Mouse (Mus musculus): ENCODE data around the gene Tiprl. TPM values are rescaled to one million over a fixed set of nuclear protein-coding genes. Genes with fewer than 3 reads are reported as not detected.

Gene Tiprl
- polyA plus RNA-seq, 1 experiment from 2014 or later, result 111 TPM

DNA sequence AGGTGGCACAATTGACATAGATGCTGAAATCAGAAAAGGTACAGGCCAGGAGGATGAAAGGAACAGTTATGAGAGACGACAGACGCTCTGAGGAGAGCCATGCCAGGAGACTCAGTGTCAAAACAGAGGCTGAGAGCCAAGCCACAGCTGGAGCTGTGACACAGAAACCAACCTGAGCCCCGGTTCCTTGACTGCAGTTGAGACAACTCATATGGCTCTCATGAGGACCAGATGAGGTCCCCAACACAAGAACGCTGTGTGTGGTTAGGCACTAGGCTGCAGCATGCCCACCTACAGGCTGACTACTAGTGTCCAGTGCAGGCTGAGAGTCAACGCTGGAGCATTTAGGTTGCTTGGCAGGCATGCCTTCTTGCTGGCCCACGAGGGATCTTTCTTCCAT lies 58.7 kb downstream of the Tiprl start:
- H3K27me3 ChIP-seq (ENCODE audit: control insufficient read depth, insufficient read depth, low read length), result no peaks in the 10 kb centered on the region
- no peak overlapping the region for H3K4me2 ChIP-seq (replicated peaks; ENCODE audit: low read depth, low read length)
- H3K4me1 ChIP-seq (replicated peaks; ENCODE audit: control insufficient read depth, insufficient read depth, low read length), result no peaks in the 10 kb centered on the region
- no peak overlapping the region for H3K9ac ChIP-seq (ENCODE audit: low read depth, low read length)
- no peak for ATAC-seq (ENCODE audit: low FRiP score)
- no peak overlapping the region for H3K27ac ChIP-seq (ENCODE audit: low read depth, low read length)
- H3K36me3 ChIP-seq (ENCODE audit: control insufficient read depth, insufficient read depth, low read length), result no peaks in the 10 kb centered on the region
- DNase-seq (ENCODE audit: low spot score), result no peak
- H3K9me3 ChIP-seq (ENCODE audit: control insufficient read depth, low read length), result no peaks in the 10 kb centered on the region
- 85% methylated on average over 6 of the region's 6 CpGs for WGBS
- H3K4me3 ChIP-seq (ENCODE audit: low read depth, low read length), result no peak overlapping the region

DNA sequence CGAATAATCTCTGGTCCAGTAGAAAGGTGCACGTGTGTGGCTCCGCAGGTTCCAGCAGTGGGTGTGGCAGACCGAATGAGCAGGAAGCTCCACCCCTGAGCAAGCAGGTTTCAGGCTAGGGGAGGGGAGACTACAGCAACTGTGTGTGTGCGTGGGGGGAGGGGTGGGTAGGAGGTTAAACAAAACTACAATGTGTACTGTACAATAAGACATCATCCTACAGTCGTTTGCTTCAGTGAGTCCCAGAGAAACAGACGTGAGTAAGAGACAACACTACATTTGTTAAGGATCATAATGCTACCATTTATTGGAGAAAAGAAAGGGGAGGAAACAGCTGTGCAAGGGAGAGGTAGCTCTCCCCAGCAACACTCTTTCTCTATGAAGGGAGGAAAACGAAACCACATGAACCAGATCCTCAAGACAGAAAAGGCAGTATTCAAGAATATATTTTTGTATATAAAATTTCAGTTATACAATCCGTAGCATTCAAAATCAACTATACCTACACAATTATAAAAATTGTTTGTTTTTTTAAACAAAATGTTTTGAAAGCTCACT lies 62.7 kb downstream of the Tiprl start:
- H3K4me2 ChIP-seq (replicated peaks; ENCODE audit: low read depth, low read length), result no peak overlapping the region
- DNase-seq (ENCODE audit: low spot score) (no peak), ATAC-seq (ENCODE audit: low FRiP score) (no peak)
- no peak overlapping the region for H3K27ac ChIP-seq (ENCODE audit: low read depth, low read length)
- no peak overlapping the region for H3K9ac ChIP-seq (ENCODE audit: low read depth, low read length)
- H3K36me3 ChIP-seq (ENCODE audit: control insufficient read depth, insufficient read depth, low read length), result no peaks in the 10 kb centered on the region
- H3K27me3 ChIP-seq (ENCODE audit: control insufficient read depth, insufficient read depth, low read length), result no peaks in the 10 kb centered on the region
- H3K9me3 ChIP-seq (ENCODE audit: control insufficient read depth, low read length), result no peaks in the 10 kb centered on the region
- H3K4me3 ChIP-seq (ENCODE audit: low read depth, low read length), result no peak overlapping the region
- no peaks in the 10 kb centered on the region for H3K4me1 ChIP-seq (replicated peaks; ENCODE audit: control insufficient read depth, insufficient read depth, low read length)
- 65% methylated on average over 5 of the region's 9 CpGs for WGBS

DNA sequence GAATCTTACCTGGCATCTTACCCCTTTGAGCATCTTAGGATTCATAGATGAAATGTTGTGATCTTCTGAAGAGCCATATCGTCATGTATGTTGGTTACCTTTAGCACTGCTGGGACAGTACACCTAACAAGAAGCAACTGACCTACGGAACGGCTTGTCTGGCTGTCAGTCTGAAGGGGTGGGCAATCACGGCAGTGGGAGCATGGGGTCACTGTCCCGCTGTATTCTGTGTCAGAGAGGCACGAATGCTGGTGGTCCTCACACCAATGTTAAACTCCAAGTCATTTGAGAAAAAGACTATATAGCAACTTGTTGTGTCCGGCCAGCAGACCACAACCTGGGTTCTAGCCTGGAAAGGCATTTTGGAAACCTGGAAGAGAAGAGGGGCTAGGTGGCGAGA lies 65.5 kb downstream of the Tiprl start:
- ATAC-seq (ENCODE audit: low FRiP score), result no peak
- DNase-seq (ENCODE audit: low spot score), result no peak
- Histone ChIP-seq H3K27ac (ENCODE audit: low read depth, low read length) (no peak overlapping the region), H3K4me1 (replicated peaks; ENCODE audit: control insufficient read depth, insufficient read depth, low read length) (no peaks in the 10 kb centered on the region), H3K9ac (ENCODE audit: low read depth, low read length) (no peak overlapping the region), H3K27me3 (ENCODE audit: control insufficient read depth, insufficient read depth, low read length) (no peaks in the 10 kb centered on the region), H3K4me2 (replicated peaks; ENCODE audit: low read depth, low read length) (no peak overlapping the region), H3K9me3 (ENCODE audit: control insufficient read depth, low read length) (no peaks in the 10 kb centered on the region), H3K4me3 (ENCODE audit: low read depth, low read length) (no peak overlapping the region), H3K36me3 (ENCODE audit: control insufficient read depth, insufficient read depth, low read length) (no peaks in the 10 kb centered on the region)
- WGBS, result 84% methylated on average over 7 of the region's 8 CpGs

DNA sequence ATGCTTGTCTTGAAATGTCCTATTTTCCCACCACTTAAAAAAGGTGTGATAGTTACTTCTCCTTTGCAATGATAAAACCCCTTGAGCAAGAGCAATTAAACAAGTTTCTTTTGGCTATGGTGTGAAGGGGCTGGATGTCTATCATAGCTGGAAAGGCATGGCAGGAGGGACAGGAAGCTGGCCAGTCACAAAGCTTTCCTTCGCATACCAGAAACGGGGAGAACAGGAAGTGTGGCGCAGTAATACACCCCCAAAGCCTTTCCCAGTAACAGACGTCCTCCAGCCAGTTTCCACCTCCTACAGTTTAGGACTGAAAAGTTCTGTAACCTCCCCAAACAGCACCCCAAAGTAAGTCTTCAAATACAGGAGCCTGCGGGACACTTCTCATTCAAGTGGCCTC lies 66.6 kb downstream of the Tiprl start:
- H3K4me2 ChIP-seq (replicated peaks; ENCODE audit: low read depth, low read length), result no peak overlapping the region

DNA sequence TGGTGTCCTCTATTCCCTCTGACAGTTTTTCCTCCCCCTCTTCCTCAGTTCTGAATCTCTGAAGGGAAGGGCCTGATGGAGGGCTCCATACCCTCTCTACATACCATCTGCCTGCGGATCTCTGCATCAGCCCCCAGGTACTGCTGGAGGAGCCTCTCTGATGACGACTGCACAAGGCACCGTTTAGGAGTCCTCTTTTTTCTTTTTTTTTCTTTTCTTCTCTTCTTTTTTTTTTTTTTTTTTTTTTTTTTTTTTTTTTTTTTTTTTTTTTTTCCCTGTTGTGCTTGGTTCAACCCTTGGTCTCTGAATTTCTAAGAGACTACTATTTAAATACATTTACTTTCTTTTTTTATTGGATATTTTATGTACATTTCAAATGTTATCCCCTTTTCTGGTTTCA lies 67.3 kb downstream of the Tiprl start:
- 89% methylated on average over 3 of the region's 3 CpGs for WGBS
- no peaks in the 10 kb centered on the region for H3K9me3 ChIP-seq (ENCODE audit: control insufficient read depth, low read length)
- H3K4me2 ChIP-seq (replicated peaks; ENCODE audit: low read depth, low read length), result no peak overlapping the region
- ATAC-seq (ENCODE audit: low FRiP score) (no peak), DNase-seq (ENCODE audit: low spot score) (no peak)
- H3K4me1 ChIP-seq (replicated peaks; ENCODE audit: control insufficient read depth, insufficient read depth, low read length), result no peaks in the 10 kb centered on the region
- H3K9ac ChIP-seq (ENCODE audit: low read depth, low read length), result no peak overlapping the region
- no peaks in the 10 kb centered on the region for H3K27me3 ChIP-seq (ENCODE audit: control insufficient read depth, insufficient read depth, low read length)
- no peak overlapping the region for H3K4me3 ChIP-seq (ENCODE audit: low read depth, low read length)
- H3K36me3 ChIP-seq (ENCODE audit: control insufficient read depth, insufficient read depth, low read length), result no peaks in the 10 kb centered on the region
- no peak overlapping the region for H3K27ac ChIP-seq (ENCODE audit: low read depth, low read length)

More for the DNA sequence above, 66.6 kb downstream of the Tiprl start:
- WGBS, result 85% methylated on average over 5 of the region's 5 CpGs
- no peak overlapping the region for H3K4me3 ChIP-seq (ENCODE audit: low read depth, low read length)
- no peaks in the 10 kb centered on the region for H3K27me3 ChIP-seq (ENCODE audit: control insufficient read depth, insufficient read depth, low read length)
- no peaks in the 10 kb centered on the region for H3K9me3 ChIP-seq (ENCODE audit: control insufficient read depth, low read length)
- no peak overlapping the region for H3K9ac ChIP-seq (ENCODE audit: low read depth, low read length)
- no peak for ATAC-seq (ENCODE audit: low FRiP score)
- no peaks in the 10 kb centered on the region for H3K4me1 ChIP-seq (replicated peaks; ENCODE audit: control insufficient read depth, insufficient read depth, low read length)
- H3K27ac ChIP-seq (ENCODE audit: low read depth, low read length), result no peak overlapping the region
- no peak for DNase-seq (ENCODE audit: low spot score)
- no peaks in the 10 kb centered on the region for H3K36me3 ChIP-seq (ENCODE audit: control insufficient read depth, insufficient read depth, low read length)

DNA sequence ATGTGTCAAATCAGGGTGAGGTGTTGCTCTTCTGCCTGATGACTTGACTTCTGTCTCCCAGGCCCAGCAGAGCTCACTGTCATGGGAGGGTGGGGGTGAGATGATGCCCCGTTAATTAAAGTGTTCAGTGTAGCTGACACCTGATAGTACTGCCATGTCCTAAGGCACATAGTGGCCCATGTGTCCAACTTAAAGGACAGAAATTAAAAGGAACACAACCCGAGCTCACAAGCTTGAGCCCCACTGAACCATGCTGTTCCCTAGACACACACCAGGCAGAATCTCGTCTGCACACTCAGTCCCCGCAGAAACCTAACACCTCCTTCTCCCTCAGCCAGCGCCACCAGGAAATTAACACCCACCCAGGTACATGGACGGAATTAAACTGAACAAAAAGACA lies 71.9 kb downstream of the Tiprl start:
- DNase-seq (ENCODE audit: low spot score), result no peak
- no peak for ATAC-seq (ENCODE audit: low FRiP score)
- no peaks in the 10 kb centered on the region for H3K4me1 ChIP-seq (replicated peaks; ENCODE audit: control insufficient read depth, insufficient read depth, low read length)
- WGBS, result 79% methylated on average over 6 of the region's 6 CpGs
- no peak overlapping the region for H3K4me3 ChIP-seq (ENCODE audit: low read depth, low read length)
- no peaks in the 10 kb centered on the region for H3K27me3 ChIP-seq (ENCODE audit: control insufficient read depth, insufficient read depth, low read length)
- H3K9me3 ChIP-seq (ENCODE audit: control insufficient read depth, low read length), result no peaks in the 10 kb centered on the region
- no peak overlapping the region for H3K9ac ChIP-seq (ENCODE audit: low read depth, low read length)
- H3K4me2 ChIP-seq (replicated peaks; ENCODE audit: low read depth, low read length), result no peak overlapping the region
- H3K27ac ChIP-seq (ENCODE audit: low read depth, low read length), result no peak overlapping the region
- H3K36me3 ChIP-seq (ENCODE audit: control insufficient read depth, insufficient read depth, low read length), result no peaks in the 10 kb centered on the region

Other genes with a start within 250 kb of the Tiprl start
- gene Tbx19, start 76.2 kb downstream of the Tiprl start, polyA plus RNA-seq (2014; fragmentation: Nextera tagmentation; extraction: Ambion mirVana), result not detected in 2 replicates
- 11.1 and 11.8 TPM in 2 replicates for gene Sft2d2, start 42.6 kb downstream of the Tiprl start, polyA plus RNA-seq (2014; fragmentation: Nextera tagmentation; extraction: Ambion mirVana)
- gene Gpr161, start 58.8 kb upstream of the Tiprl start, polyA plus RNA-seq (2014; fragmentation: Nextera tagmentation; extraction: Ambion mirVana), result 2.6 and 3.3 TPM in 2 replicates
- gene Dcaf6, start 223.5 kb upstream of the Tiprl start, polyA plus RNA-seq (2014; fragmentation: Nextera tagmentation; extraction: Ambion mirVana), result 11.8 and 11.9 TPM in 2 replicates
- 127 and 129 TPM in 2 replicates for gene Mpc2, start 223.6 kb upstream of the Tiprl start, polyA plus RNA-seq (2014; fragmentation: Nextera tagmentation; extraction: Ambion mirVana)
- gene Adcy10, start 248.2 kb upstream of the Tiprl start, polyA plus RNA-seq (2014; fragmentation: Nextera tagmentation; extraction: Ambion mirVana), result 0.04 and 0.15 TPM in 2 replicates